Mouse (Mus musculus) left cerebral cortex, postnatal 10 days (tissue): Measurements from ENCODE around the gene Clmp. TPM values are rescaled to one million over a fixed set of nuclear protein-coding genes. Genes with fewer than 3 reads are reported as not detected.

ENCODE experiments used
- DNase-seq, 2 experiments: peaks; one replicate each; pipeline ENCODE4 v3.0.0; 2021 to 2022; ENCODE audit warnings: low spot score in 2 of 2, mixed read lengths in 1 of 2; ENCODE audit errors: extremely low spot score in 1 of 2
- intact Hi-C: fragments of 180-260 bp; cut with DNase I; formaldehyde crosslinking; loops from one replicate; pipeline ENCODE4 v1.15.1; 2025
- total RNA-seq, 2 experiments: library from RNA; stranded (reverse); gene quantifications; 2 replicates each; pipeline ENCODE4 v1.2.3; 2021

Gene Clmp
- total RNA-seq, 2 experiments from 2014 or later = 50.0 to 59.1 TPM

- intact Hi-C loops = loop anchor here (5.0 kb wide), 1 partner anchor 49 kb away; no protein-coding TSS in a partner anchor
- DNase-seq = peak in 1 of 2 experiments; percentile 63
Measured at GRCm38 (mm10) chr9:40686421-40686899, 698 bp downstream of the Clmp start.

- peak in 1 of 2 experiments; percentile 26 for DNase-seq
- intact Hi-C loops = loop anchor here (5.0 kb wide), 1 partner anchor 50 kb away; no protein-coding TSS in a partner anchor
Measured at GRCm38 (mm10) chr9:40687053-40687452, 1.3 kb downstream of the Clmp start.

GRCm38 (mm10) chr9:40687553-40687952, 1.8 kb downstream of the Clmp start:
- intact Hi-C loops = loop anchor here (5.0 kb wide), 1 partner anchor 50 kb away; no protein-coding TSS in a partner anchor
- peak in 1 of 2 experiments; percentile 25 for DNase-seq

- intact Hi-C loops = no loop called here
- DNase-seq = no peak
Measured at GRCm38 (mm10) chr9:40690511-40690910, 4.7 kb downstream of the Clmp start.

- intact Hi-C loops = no loop called here
- no peak for DNase-seq
Measured at GRCm38 (mm10) chr9:40693026-40693425, 7.3 kb downstream of the Clmp start.

GRCm38 (mm10) chr9:40693768-40694167, 8.0 kb downstream of the Clmp start:
- intact Hi-C loops = no loop called here
- peak in 1 of 2 experiments; percentile 56 for DNase-seq

GRCm38 (mm10) chr9:40694284-40694683, 8.5 kb downstream of the Clmp start:
- intact Hi-C loops = no loop called here
- no peak for DNase-seq

- DNase-seq = no peak
- intact Hi-C loops = no loop called here
Measured at GRCm38 (mm10) chr9:40696086-40696485, 10.3 kb downstream of the Clmp start.

GRCm38 (mm10) chr9:40699194-40699593, 13.4 kb downstream of the Clmp start:
- no peak for DNase-seq
- intact Hi-C loops = no loop called here

GRCm38 (mm10) chr9:40700253-40700652, 14.5 kb downstream of the Clmp start:
- no peak for DNase-seq
- intact Hi-C loops = no loop called here

- no peak for DNase-seq
- intact Hi-C loops = no loop called here
Measured at GRCm38 (mm10) chr9:40704364-40705276, 18.9 kb downstream of the Clmp start.

GRCm38 (mm10) chr9:40708448-40709140, 22.8 kb downstream of the Clmp start:
- intact Hi-C loops = no loop called here
- peak in 1 of 2 experiments; percentile 48 for DNase-seq

GRCm38 (mm10) chr9:40709141-40709537, 23.4 kb downstream of the Clmp start:
- intact Hi-C loops = no loop called here
- no peak for DNase-seq

- intact Hi-C loops = no loop called here
- DNase-seq = no peak
Measured at GRCm38 (mm10) chr9:40709587-40709986, 23.8 kb downstream of the Clmp start.

- no peak for DNase-seq
- intact Hi-C loops = no loop called here
Measured at GRCm38 (mm10) chr9:40709991-40710390, 24.2 kb downstream of the Clmp start.

- no peak for DNase-seq
- intact Hi-C loops = no loop called here
Measured at GRCm38 (mm10) chr9:40711654-40712053, 25.9 kb downstream of the Clmp start.

- DNase-seq = peak in 1 of 2 experiments; percentile 60
- intact Hi-C loops = no loop called here
Measured at GRCm38 (mm10) chr9:40717182-40717874, 31.6 kb downstream of the Clmp start.

- intact Hi-C loops = no loop called here
- DNase-seq = no peak
Measured at GRCm38 (mm10) chr9:40717875-40718185, 32.1 kb downstream of the Clmp start.

- DNase-seq = no peak
- intact Hi-C loops = no loop called here
Measured at GRCm38 (mm10) chr9:40720881-40721280, 35.1 kb downstream of the Clmp start.
